21 mouse cellular contexts compared by ENCODE assay signal in the genomic region with DNA sequence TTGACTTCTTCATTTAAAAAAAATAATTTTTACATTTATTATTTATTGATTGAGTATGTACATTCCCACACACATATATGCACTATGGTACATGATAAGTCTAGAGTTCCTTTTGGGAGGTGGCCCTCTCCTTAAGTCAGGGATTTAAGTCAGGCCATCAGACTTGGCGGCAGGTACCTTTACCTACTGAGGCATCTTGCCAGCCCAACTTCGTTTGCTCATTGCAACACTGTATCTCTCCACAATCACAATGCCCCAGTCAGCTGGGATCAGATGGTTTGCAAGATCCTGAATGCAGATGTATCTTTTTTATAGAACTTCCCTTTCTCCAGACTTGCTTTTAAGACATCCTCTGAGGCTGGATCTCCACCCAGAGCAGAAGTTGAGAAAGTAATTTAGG. TPM values are rescaled to one million over a fixed set of nuclear protein-coding genes. Genes with fewer than 3 reads are reported as not detected.
A peak's percentile ranks its signal among the peaks of the same experiment; 100 is the strongest.
DNase-seq lines count a peak whose midpoint lies in the region; ATAC-seq and TF ChIP-seq lines count a peak whose summit lies in the region.
"Had no signal": no experiment of that assay in that cellular context is flagged by ENCODE, and none has a peak within 500 bp of the region (broad histone marks: within the 10 kb centered on the region; RNA-seq: fewer than 3 reads in every experiment).

No protein-coding gene starts in this region.

- no peak overlapping the region for H3K4me3 ChIP-seq in liver, adult 2 months (ENCODE audit: insufficient read depth, low read depth, low read length)
- H3K4me3 ChIP-seq in liver, embryonic 12.5 days, result no peak overlapping the region
- no peak overlapping the region for H3K4me3 ChIP-seq in hindbrain, embryonic 16.5 days (ENCODE audit: low read length)
- H3K4me3 ChIP-seq: embryonic facial prominence, embryonic 13.5 days; embryonic facial prominence, embryonic 15.5 days; erythroblast, embryonic 14.5 days; forebrain, embryonic 13.5 days; forebrain, embryonic 15.5 days had no signal

- no peak for TF ChIP-seq POLR2A in liver, adult 2 months (IDR thresholded peaks at IDR 0.05; ENCODE audit: extremely low read depth, insufficient read depth, low read length)

- no peaks in the 10 kb centered on the region for H3K36me3 ChIP-seq in liver, adult 2 months (ENCODE audit: control insufficient read depth, insufficient read depth, low read length)
- H3K36me3 ChIP-seq in liver, embryonic 12.5 days, result no peaks in the 10 kb centered on the region
- no peaks in the 10 kb centered on the region for H3K36me3 ChIP-seq in hindbrain, embryonic 16.5 days (ENCODE audit: control insufficient read depth, insufficient read depth, low read length)
- H3K36me3 ChIP-seq: embryonic facial prominence, embryonic 13.5 days; embryonic facial prominence, embryonic 15.5 days; forebrain, embryonic 15.5 days had no signal

- WGBS in liver, adult 2 months, result 31% methylated on average over 2 of the region's 2 CpGs
- 53% methylated on average over 2 of the region's 2 CpGs for WGBS in liver, embryonic 12.5 days (ENCODE audit: insufficient replicate concordance)
- WGBS in hindbrain, embryonic 16.5 days, result 86% methylated on average over 2 of the region's 2 CpGs

- no peaks in the 10 kb centered on the region for H3K9me3 ChIP-seq in liver, embryonic 12.5 days (replicated peaks)
- H3K9me3 ChIP-seq in hindbrain, embryonic 16.5 days (ENCODE audit: control insufficient read depth, low read length), result no peaks in the 10 kb centered on the region
- H3K9me3 ChIP-seq: embryonic facial prominence, embryonic 13.5 days; embryonic facial prominence, embryonic 15.5 days; forebrain, embryonic 13.5 days; forebrain, embryonic 15.5 days had no signal

- no peak overlapping the region for H3K27ac ChIP-seq in liver, adult 2 months (replicated peaks; ENCODE audit: insufficient read depth, low read depth, low read length)
- no peak overlapping the region for H3K27ac ChIP-seq in liver, embryonic 12.5 days
- no peak overlapping the region for H3K27ac ChIP-seq in hindbrain, embryonic 16.5 days (ENCODE audit: low read depth, low read length)
- H3K27ac ChIP-seq: embryonic facial prominence, embryonic 13.5 days; embryonic facial prominence, embryonic 15.5 days; forebrain, embryonic 13.5 days; forebrain, embryonic 15.5 days had no signal

- DNase-seq in liver, adult 2 months (ENCODE audit: extremely low read depth, low read depth, low spot score), result peak; percentile 60
- peak; percentile 58 for DNase-seq in fat pad, adult 2 months (ENCODE audit: extremely low read depth, low read depth, low spot score)
- peak; percentile 37 for DNase-seq in gonadal fat pad, adult 2 months (ENCODE audit: low read depth)
- no peak for DNase-seq in lung, postnatal 36 days
- DNase-seq: adrenal gland, adult 2 months; adrenal gland, postnatal 10 days; adrenal gland, postnatal 25 days; cerebellum, adult 11 months; cerebellum, adult 18-20 months; cerebellum, adult 8-10 months; cerebellum, adult 9-11 months; cerebellum, postnatal 14 days; cerebellum, postnatal 36 days; embryo, embryonic 11 days had no signal

- no peak for ATAC-seq in liver, embryonic 12.5 days
- ATAC-seq in hindbrain, embryonic 16.5 days, result no peak
- ATAC-seq: forebrain, embryonic 13.5 days; forebrain, embryonic 15.5 days had no signal

- H3K27me3 ChIP-seq in liver, adult 2 months (ENCODE audit: control insufficient read depth, insufficient read depth, low read length), result no peaks in the 10 kb centered on the region
- H3K27me3 ChIP-seq in liver, embryonic 12.5 days (replicated peaks), result no peaks in the 10 kb centered on the region
- H3K27me3 ChIP-seq in hindbrain, embryonic 16.5 days (replicated peaks; ENCODE audit: control insufficient read depth, insufficient read depth, low read length), result no peaks in the 10 kb centered on the region
- H3K27me3 ChIP-seq: embryonic facial prominence, embryonic 13.5 days; embryonic facial prominence, embryonic 15.5 days; forebrain, embryonic 13.5 days; forebrain, embryonic 15.5 days had no signal

- no peaks in the 10 kb centered on the region for H3K4me1 ChIP-seq in liver, adult 2 months (ENCODE audit: control insufficient read depth, insufficient read depth, low read length)
- no peaks in the 10 kb centered on the region for H3K4me1 ChIP-seq in liver, embryonic 12.5 days
- no peaks in the 10 kb centered on the region for H3K4me1 ChIP-seq in hindbrain, embryonic 16.5 days (ENCODE audit: control insufficient read depth, insufficient read depth, low read depth, low read length)
- H3K4me1 ChIP-seq: embryonic facial prominence, embryonic 13.5 days; embryonic facial prominence, embryonic 15.5 days; forebrain, embryonic 13.5 days; forebrain, embryonic 15.5 days had no signal

- H3K9ac ChIP-seq in liver, adult 2 months (ENCODE audit: low read depth, low read length), result no peak overlapping the region
- H3K9ac ChIP-seq in liver, embryonic 12.5 days, result no peak overlapping the region
- no peak overlapping the region for H3K9ac ChIP-seq in hindbrain, embryonic 16.5 days (ENCODE audit: low read depth, low read length)
- H3K9ac ChIP-seq: embryonic facial prominence, embryonic 13.5 days; embryonic facial prominence, embryonic 15.5 days; forebrain, embryonic 13.5 days; forebrain, embryonic 15.5 days had no signal

- TF ChIP-seq CTCF in liver, adult 2 months (IDR thresholded peaks at IDR 0.05; ENCODE audit: low read depth, low read length), result no peak

- H3K79me2 ChIP-seq in liver, adult 2 months (ENCODE audit: control insufficient read depth, insufficient read depth, low read length), result no peaks in the 10 kb centered on the region

- H3K4me2 ChIP-seq in liver, embryonic 12.5 days, result no peak overlapping the region
- no peak overlapping the region for H3K4me2 ChIP-seq in hindbrain, embryonic 16.5 days (ENCODE audit: low read length)
- H3K4me2 ChIP-seq: embryonic facial prominence, embryonic 13.5 days; embryonic facial prominence, embryonic 15.5 days; forebrain, embryonic 13.5 days; forebrain, embryonic 15.5 days had no signal

RNA-seq across cellular contexts. Expression of a gene that starts 32.9 kb away (rescaled TPM):
- total RNA-seq in liver, adult 2 months (2014; rRNA removed), result 19.5 and 20.7 TPM in 2 replicates
- 15.1 and 17.5 TPM in 2 replicates for polyA plus RNA-seq in liver, adult 2 months (2012; rRNA removed)
- 15.2 and 15.3 TPM in 2 replicates for polyA plus RNA-seq in liver, embryonic 12.5 days (2016; fragmentation: Nextera tagmentation; extraction: Ambion mirVana)
- 6.5 and 6.8 TPM in 2 replicates for polyA plus RNA-seq in gonadal fat pad, adult 2 months (2012; rRNA removed)
- polyA plus RNA-seq in hindbrain, embryonic 16.5 days (2015; fragmentation: Nextera tagmentation; extraction: Ambion mirVana), result 55.3 and 61.8 TPM in 2 replicates
